Mouse (Mus musculus) intestine, embryonic 16.5 days (tissue): ENCODE measurements around the gene Pnrc1. TPM values are rescaled to one million over a fixed set of nuclear protein-coding genes. Genes with fewer than 3 reads are reported as not detected.
A peak's percentile ranks its signal among the peaks of the same experiment; 100 is the strongest.

Source experiments
- ATAC-seq: fragments of 200-750 bp; cut with Nextera tagmentation; 2 replicates; pipeline ENCODE4 v1.8.0; 2017; ENCODE audit warnings: moderate TSS enrichment, moderate library complexity
- H3K27ac ChIP-seq: fragments of 300-500 bp; sonication (generic); 2 replicates; pipeline ENCODE4 v1.5.1; 2014; ENCODE audit warnings: mild to moderate bottlenecking, low read length
- H3K27me3 ChIP-seq: fragments of 300-500 bp; sonication (generic); replicated peaks from 2 replicates; pipeline ENCODE4 v1.6.1; 2014; ENCODE audit warnings: low read length, control low read depth, mixed read lengths; ENCODE audit not compliant: control insufficient read depth, insufficient read depth
- H3K36me3 ChIP-seq: fragments of 300-500 bp; sonication (generic); 2 replicates; pipeline ENCODE4 v1.6.1; 2014; ENCODE audit warnings: low read length, control low read depth; ENCODE audit not compliant: control insufficient read depth, insufficient read depth
- H3K4me1 ChIP-seq: fragments of 300-500 bp; sonication (generic); 2 replicates; pipeline ENCODE4 v1.6.1; 2014; ENCODE audit warnings: low read length, control low read depth, mixed read lengths; ENCODE audit not compliant: control insufficient read depth, insufficient read depth
- H3K4me2 ChIP-seq: fragments of 300-500 bp; sonication (generic); 2 replicates; pipeline ENCODE4 v1.6.1; 2014; ENCODE audit warnings: low read depth, low read length, control low read depth
- H3K4me3 ChIP-seq: fragments of 300-500 bp; sonication (generic); 2 replicates; pipeline ENCODE4 v1.5.1; 2014; ENCODE audit warnings: mild to moderate bottlenecking, low read length
- H3K9ac ChIP-seq: fragments of 300-500 bp; sonication (generic); 2 replicates; pipeline ENCODE4 v1.6.1; 2014; ENCODE audit warnings: low read depth, low read length
- H3K9me3 ChIP-seq: fragments of 300-500 bp; sonication (generic); 2 replicates; pipeline ENCODE4 v1.6.1; 2016; ENCODE audit warnings: low read length, control low read depth; ENCODE audit not compliant: control insufficient read depth
- WGBS: fragments of 180-500 bp; shearing (Covaris S2); extraction: QIAGEN DNeasy Blood & Tissue Kit; methylation state at CpG from one replicate; pipeline ENCODE4 v1.1.7; 2014; 5-methylcytosine and 5-hydroxymethylcytosine counted together
- polyA plus RNA-seq: library from polyadenylated mRNA; unstranded; fragments of >200 nt; fragmentation: Nextera tagmentation; extraction: Ambion mirVana; gene quantifications from 2 replicates; pipeline ENCODE4 v1.2.1, GENCODE M21; 2015

The Pnrc1 gene
- polyA plus RNA-seq, 1 experiment from 2014 or later: 51.0 TPM

DNA sequence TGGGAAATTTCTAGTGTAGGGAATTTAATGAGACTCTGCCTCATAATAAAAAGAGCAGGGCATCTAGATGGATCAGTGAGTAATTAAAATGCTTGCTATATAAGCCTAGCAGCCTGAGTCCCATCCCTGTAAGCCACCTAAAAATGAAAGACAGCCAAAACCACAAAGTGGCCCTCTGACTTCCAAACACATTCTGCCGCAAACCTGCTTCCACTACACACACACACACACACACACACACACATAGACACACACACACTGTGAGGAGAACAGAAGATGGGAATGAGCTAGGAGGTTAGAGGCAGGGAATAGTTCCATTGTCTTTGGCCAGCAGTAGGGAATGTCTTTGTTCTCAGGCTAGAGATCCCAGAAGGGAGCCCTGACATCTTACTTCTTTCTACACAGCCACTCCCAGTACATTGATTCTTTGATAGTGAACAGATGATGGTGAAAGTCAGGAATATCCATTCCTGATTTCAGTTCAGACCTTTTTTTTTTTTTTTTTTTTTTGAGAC, 40.2 kb downstream of the Pnrc1 start:
- no peak overlapping the region for H3K9ac ChIP-seq
- 79% methylated on average over 1 of the region's 1 CpGs for WGBS
- H3K4me1 ChIP-seq: peaks cover 11% of the 10 kb centered on the region
- ATAC-seq: no peak
- H3K4me3 ChIP-seq: no peak overlapping the region
- no peak overlapping the region for H3K4me2 ChIP-seq
- no peak overlapping the region for H3K27ac ChIP-seq
- H3K9me3 ChIP-seq: no peaks in the 10 kb centered on the region
- no peaks in the 10 kb centered on the region for H3K27me3 ChIP-seq
- H3K36me3 ChIP-seq: 0 out of 2 replicates have a peak, but pooled peaks cover 2% of the 10 kb centered on the region

DNA sequence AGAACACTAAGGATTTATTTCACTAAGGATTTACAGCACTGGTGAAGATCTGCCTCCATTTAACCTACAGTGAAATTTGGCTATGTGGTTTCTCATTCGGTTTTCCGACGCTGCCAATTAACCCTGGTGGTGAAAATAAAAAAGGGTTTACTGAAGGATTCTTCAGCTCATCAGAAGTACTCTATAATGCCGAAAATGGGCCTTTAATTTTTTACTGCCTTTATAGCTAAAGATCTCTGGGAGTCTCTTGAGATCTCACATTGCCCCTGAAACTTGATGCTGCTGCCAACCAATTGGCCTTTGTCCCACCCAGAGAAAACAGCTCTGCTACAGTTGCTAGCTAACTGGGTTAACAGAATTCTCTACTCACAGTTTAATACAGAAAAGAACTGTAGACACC, 41.0 kb downstream of the Pnrc1 start:
- no peaks in the 10 kb centered on the region for H3K27me3 ChIP-seq
- WGBS: 2% methylated on average over 4 of the region's 4 CpGs
- H3K9me3 ChIP-seq: no peaks in the 10 kb centered on the region
- no peak for ATAC-seq
- H3K27ac ChIP-seq: peak overlapping the region; percentile 100
- peak overlapping the region; percentile 61 for H3K4me2 ChIP-seq
- H3K9ac ChIP-seq: peak overlapping the region; percentile 99
- peaks cover 11% of the 10 kb centered on the region for H3K4me1 ChIP-seq
- peak overlapping the region; percentile 89 for H3K4me3 ChIP-seq
- 0 out of 2 replicates have a peak, but pooled peaks cover 2% of the 10 kb centered on the region for H3K36me3 ChIP-seq

DNA sequence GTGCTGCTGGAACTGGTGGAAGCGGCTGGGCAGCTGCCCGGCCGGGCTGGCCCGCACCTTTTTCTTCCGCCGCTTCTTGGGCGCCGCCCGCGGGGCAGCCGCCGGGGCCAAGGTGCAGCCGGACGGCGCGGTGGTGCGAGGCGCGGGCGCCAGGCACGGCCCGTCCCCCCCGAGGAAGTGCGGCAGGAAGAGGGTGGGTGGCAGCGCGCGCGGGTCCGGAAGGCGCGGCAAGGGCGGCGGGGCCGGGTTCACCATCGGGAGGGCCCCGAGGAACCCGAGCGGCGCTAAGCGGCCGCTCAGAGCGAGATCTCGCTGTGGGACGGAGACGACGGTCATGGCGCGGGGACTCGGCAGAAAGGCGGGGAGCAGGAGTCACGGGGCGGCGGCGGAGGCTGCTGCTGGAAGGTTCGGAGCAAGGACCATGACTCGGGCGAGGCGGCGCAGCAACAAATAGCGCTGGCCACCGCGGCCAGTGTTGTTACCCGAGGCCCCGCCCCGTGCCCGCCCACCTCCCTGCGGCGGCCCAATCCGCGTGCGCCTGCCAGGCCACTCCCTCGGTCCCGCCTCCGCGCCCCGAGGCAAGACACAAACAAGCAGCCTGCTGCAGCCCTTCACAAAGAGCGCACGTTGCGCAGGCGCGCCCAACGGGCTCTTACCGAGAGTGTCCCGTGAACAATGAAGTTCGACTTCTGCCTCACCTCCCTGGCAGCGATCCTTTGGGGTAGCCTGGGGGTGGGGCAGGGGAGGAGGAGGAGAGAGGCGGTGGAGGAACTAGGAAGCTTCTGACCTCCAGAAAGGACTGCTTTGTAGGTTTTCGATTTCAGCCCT, 41.7 kb downstream of the Pnrc1 start:
- peak; percentile 93 for ATAC-seq
- under 1% methylated on average over 88 of the region's 88 CpGs for WGBS

DNA sequence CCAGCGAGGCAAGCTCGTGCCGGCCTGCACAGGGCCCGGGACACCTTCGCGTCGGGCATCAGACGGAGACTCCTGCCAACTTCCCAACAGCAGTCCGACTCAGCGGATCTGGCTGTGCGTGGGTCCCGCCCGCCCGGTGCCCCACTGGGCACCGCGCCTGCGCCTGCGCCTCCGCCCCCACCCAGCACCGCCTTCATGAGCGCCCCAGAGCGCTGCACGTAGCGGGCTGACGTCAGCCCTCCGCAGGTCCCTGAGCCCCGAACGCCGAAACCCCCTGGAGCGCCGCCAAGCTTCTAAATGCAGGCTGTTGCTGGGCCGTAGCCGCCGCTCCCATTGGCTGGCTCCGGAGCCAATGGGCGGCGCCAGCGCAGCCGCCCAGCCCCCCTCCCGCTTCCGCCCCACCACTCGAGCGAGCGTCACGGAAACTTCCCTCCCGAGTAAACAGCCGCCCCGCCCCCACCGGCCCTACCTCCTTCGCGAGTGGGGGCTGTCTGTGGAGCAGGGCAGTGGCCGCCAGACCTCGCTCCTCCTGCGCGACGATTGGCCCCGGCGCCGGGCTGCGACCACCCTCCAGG, 42.4 kb downstream of the Pnrc1 start:
- under 1% methylated on average over 60 of the region's 60 CpGs for WGBS

More for the DNA sequence above, 41.7 kb downstream of the Pnrc1 start:
- Histone ChIP-seq H3K4me3 (peak overlapping the region; percentile 89), H3K4me1 (peaks cover 11% of the 10 kb centered on the region), H3K9ac (peak overlapping the region; percentile 99), H3K36me3 (peaks cover 5% of the 10 kb centered on the region; the same call in 1 of the 2 replicates), H3K27me3 (no peaks in the 10 kb centered on the region), H3K4me2 (peak overlapping the region; percentile 61), H3K27ac (peak overlapping the region; percentile 100), H3K9me3 (no peaks in the 10 kb centered on the region)

DNA sequence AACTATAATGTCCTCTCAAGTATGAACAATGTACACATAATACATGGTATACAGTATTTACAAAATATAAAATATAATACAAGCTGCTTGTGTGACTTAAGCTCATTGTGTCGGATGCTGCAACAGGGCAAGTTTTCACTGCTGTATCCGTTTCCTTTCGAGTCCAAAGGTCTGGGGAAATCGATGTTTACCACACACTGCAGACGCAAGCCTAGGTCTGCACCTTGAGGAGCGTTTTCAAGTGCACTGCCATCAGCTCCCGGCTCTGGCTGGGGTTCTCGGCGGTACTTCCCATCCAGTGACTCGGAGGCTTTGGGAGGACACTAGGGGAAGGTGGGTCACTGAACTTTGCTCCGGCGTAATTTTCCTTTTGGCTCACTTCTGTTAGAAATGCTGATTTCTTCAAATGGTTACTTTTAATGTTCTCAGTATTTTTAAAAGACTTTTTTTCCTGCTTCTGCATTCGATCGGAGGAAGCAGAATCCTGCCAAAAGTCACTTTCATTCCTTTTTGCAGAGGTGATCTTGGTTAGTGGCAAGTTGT, 44.0 kb downstream of the Pnrc1 start:
- H3K27ac ChIP-seq: no peak overlapping the region
- 62% methylated on average over 14 of the region's 14 CpGs for WGBS

More for the DNA sequence above, 42.4 kb downstream of the Pnrc1 start:
- Histone ChIP-seq H3K4me2 (peak overlapping the region; percentile 65), H3K27ac (peak overlapping the region; percentile 100), H3K4me3 (peak overlapping the region; percentile 89), H3K9me3 (no peaks in the 10 kb centered on the region), H3K9ac (peak overlapping the region; percentile 99), H3K36me3 (peaks cover 5% of the 10 kb centered on the region; the same call in 1 of the 2 replicates), H3K4me1 (peaks cover 11% of the 10 kb centered on the region), H3K27me3 (no peaks in the 10 kb centered on the region)
- ATAC-seq: peak; percentile 92

GRCm38 (mm10) chr4:33243921-33244320, 46.0 kb downstream of the Pnrc1 start:
- Histone ChIP-seq H3K4me2 (no peak overlapping the region), H3K36me3 (peaks cover 5% of the 10 kb centered on the region; the same call in 1 of the 2 replicates), H3K4me1 (peaks cover 5% of the 10 kb centered on the region), H3K27me3 (no peaks in the 10 kb centered on the region), H3K4me3 (no peak overlapping the region), H3K9ac (no peak overlapping the region), H3K27ac (no peak overlapping the region), H3K9me3 (no peaks in the 10 kb centered on the region)
- WGBS: 86% methylated on average over 4 of the region's 4 CpGs
- no peak for ATAC-seq

More for the DNA sequence above, 44.0 kb downstream of the Pnrc1 start:
- H3K4me1 ChIP-seq: peaks cover 11% of the 10 kb centered on the region
- no peak for ATAC-seq
- H3K9me3 ChIP-seq: no peaks in the 10 kb centered on the region
- H3K4me3 ChIP-seq: peak overlapping the region; percentile 25
- H3K36me3 ChIP-seq: peaks cover 5% of the 10 kb centered on the region; the same call in 1 of the 2 replicates
- H3K27me3 ChIP-seq: no peaks in the 10 kb centered on the region
- H3K4me2 ChIP-seq: peak overlapping the region; percentile 43
- peak overlapping the region; percentile 40 for H3K9ac ChIP-seq

DNA sequence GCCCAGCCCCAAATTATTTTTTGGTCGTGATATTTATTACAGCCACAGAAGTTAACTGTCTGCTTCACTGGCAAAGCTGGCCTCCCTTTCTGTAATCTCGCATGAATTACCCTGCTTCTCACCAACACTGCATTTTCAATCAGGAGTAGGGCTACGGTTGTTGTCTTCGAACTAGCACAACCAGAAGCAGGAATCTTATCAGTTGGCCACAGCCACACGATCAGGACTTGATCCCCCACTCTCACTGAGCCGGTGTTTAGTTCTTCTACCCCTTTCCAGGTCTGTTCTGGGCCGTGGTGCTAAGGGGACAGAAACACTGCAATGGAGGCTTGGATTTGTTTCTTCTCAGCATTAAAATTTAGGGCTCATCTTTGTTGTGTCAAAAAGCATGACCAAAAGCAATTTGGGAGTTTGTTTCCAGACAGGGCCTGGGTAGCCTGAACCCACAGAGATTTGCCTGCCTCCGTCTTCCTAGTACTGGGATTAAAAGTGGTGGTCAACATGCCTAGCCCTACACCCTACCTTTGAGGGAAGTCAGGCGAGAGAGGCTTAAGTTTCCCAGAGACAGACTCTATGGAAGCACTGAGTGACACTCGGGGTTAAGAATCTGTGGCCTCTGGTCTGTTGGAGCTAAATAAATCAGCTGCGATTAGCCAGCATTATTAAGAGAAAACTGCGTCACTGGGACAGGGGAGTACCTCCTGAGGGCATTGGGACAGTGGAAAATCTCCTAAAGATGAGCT, 46.8 kb downstream of the Pnrc1 start:
- Histone ChIP-seq H3K9me3 (no peaks in the 10 kb centered on the region), H3K27ac (0 out of 2 replicates have a peak overlapping the region, but pooled peaks have one; percentile 26), H3K9ac (no peak overlapping the region), H3K36me3 (peaks cover 5% of the 10 kb centered on the region; the same call in 1 of the 2 replicates), H3K4me3 (no peak overlapping the region), H3K4me1 (peaks cover 5% of the 10 kb centered on the region), H3K4me2 (no peak overlapping the region), H3K27me3 (no peaks in the 10 kb centered on the region)
- ATAC-seq: no peak
- WGBS: 75% methylated on average over 12 of the region's 12 CpGs

DNA sequence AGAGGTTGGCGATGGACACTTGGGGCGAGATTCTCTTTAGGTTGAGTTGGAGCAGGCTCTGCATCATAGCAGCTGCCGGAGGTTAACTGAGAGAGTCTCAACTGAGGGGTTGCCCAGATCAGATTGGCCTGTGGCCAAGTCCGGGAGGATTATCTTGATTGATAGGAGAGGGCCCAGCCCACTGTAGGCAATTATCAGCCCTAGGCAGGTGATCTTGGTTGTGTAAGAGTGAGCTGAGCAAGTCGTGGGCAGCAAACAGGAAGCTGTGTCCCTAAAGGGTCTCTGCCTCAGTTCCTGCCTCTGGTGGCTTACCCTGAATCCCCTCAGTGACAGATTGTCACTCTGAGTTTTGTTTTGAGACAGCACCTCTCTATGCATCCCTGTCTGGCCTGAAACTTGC, 47.4 kb downstream of the Pnrc1 start:
- Histone ChIP-seq H3K27me3 (no peaks in the 10 kb centered on the region), H3K9ac (no peak overlapping the region), H3K4me3 (no peak overlapping the region), H3K9me3 (no peaks in the 10 kb centered on the region), H3K4me1 (peaks cover 5% of the 10 kb centered on the region), H3K4me2 (no peak overlapping the region), H3K27ac (0 out of 2 replicates have a peak overlapping the region, but pooled peaks have one; percentile 15), H3K36me3 (peaks cover 5% of the 10 kb centered on the region; the same call in 1 of the 2 replicates)
- ATAC-seq: peak; percentile 17
- 48% methylated on average over 5 of the region's 5 CpGs for WGBS
